Mouse (Mus musculus): ENCODE data around the gene Slc6a12.

- TF ChIP-seq POLR2A (IDR thresholded peaks at IDR 0.05; ENCODE audit: extremely low read depth, insufficient read depth, low read length) (no peak), CTCF (IDR thresholded peaks at IDR 0.05; ENCODE audit: low read depth, low read length) (no peak)
Measured at GRCm38 (mm10) chr6:121356041-121356440, 13.2 kb downstream of the Slc6a12 start.
